Mouse (Mus musculus) hindbrain, embryonic 15.5 days (tissue): ENCODE measurements around the gene Papss2. TPM values are rescaled to one million over a fixed set of nuclear protein-coding genes. Genes with fewer than 3 reads are reported as not detected.

ENCODE experiments used
- ATAC-seq: fragments of 200-750 bp; cut with Nextera tagmentation; 2 replicates; pipeline ENCODE4 v1.8.0; 2017; ENCODE audit warnings: low read depth, moderate number of reproducible peaks, moderate TSS enrichment; ENCODE audit not compliant: low FRiP score
- H3K27ac ChIP-seq: fragments of 300-500 bp; sonication (generic); replicated peaks from 2 replicates; pipeline ENCODE4 v1.5.1; 2015; ENCODE audit warnings: mild to moderate bottlenecking, inconsistent platforms
- H3K27me3 ChIP-seq: fragments of 300-500 bp; sonication (generic); 2 replicates; pipeline ENCODE4 v1.6.1; 2015; ENCODE audit warnings: control low read depth, inconsistent platforms
- H3K36me3 ChIP-seq: fragments of 300-500 bp; sonication (generic); 2 replicates; pipeline ENCODE4 v1.6.1; 2015; ENCODE audit warnings: control low read depth, inconsistent platforms
- H3K4me1 ChIP-seq: fragments of 300-500 bp; sonication (generic); replicated peaks from 2 replicates; pipeline ENCODE4 v1.6.1; 2015; ENCODE audit warnings: control low read depth, inconsistent platforms
- H3K4me2 ChIP-seq: fragments of 300-500 bp; sonication (generic); 2 replicates; pipeline ENCODE4 v1.6.1; 2015; ENCODE audit warnings: moderate library complexity, mild to moderate bottlenecking, inconsistent platforms
- H3K4me3 ChIP-seq: fragments of 300-500 bp; sonication (generic); 2 replicates; pipeline ENCODE4 v1.5.1; 2015; ENCODE audit warnings: mild to moderate bottlenecking, inconsistent platforms
- H3K9ac ChIP-seq: fragments of 300-500 bp; sonication (generic); 2 replicates; pipeline ENCODE4 v1.6.1; 2015; ENCODE audit warnings: inconsistent platforms
- H3K9me3 ChIP-seq: fragments of 300-500 bp; sonication (generic); 2 replicates; pipeline ENCODE4 v1.6.1; 2016; ENCODE audit warnings: control low read depth, inconsistent platforms
- WGBS: fragments of 180-500 bp; shearing (Covaris S2); methylation state at CpG from one replicate; pipeline ENCODE4 v1.1.7; 2015; 5-methylcytosine and 5-hydroxymethylcytosine counted together
- polyA plus RNA-seq: library from polyadenylated mRNA; unstranded; fragments of >200 nt; fragmentation: Nextera tagmentation; extraction: Ambion mirVana; gene quantifications from 2 replicates; pipeline ENCODE4 v1.2.1, GENCODE M21; 2015

The Papss2 gene
- polyA plus RNA-seq, 1 experiment from 2014 or later: 1.2 TPM

DNA sequence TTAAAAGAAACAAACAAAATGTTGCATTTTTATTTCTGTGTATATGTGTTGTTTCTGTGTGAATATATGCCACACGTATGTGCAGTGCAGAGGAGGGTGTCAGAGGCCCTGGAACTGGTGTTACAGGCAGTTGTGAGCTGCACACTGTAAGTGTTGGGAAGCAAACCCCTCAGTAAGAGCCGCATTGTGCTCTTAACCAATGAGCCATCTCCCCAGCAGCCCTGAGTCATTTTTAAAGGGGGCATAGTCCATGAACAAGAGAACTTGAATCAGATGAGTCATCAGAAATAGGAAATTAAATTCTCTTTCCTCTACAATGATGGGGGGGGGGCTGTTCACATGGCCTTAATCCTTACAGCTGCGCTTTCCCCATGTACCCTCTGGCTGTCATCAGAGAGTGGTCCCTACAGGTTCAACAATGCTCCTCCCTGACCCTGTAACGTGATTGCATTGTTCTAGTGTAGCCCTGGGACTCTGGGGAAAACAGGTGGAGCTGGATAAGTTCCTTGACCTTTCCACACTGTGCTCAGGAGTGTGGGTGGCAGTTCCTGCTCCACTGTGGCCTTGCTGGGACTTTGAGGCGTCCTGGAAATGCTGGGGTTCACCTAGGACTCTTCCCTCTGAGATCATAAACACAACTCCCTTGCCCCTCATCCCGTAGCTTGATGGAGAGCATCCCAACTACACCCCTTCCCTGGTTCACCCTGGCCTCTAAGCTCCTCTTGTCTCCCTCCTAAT lies 5.6 kb downstream of the Papss2 start:
- Histone ChIP-seq H3K27ac (no peak overlapping the region), H3K4me2 (no peak overlapping the region), H3K36me3 (no peaks in the 10 kb centered on the region), H3K9ac (no peak overlapping the region), H3K4me1 (peaks cover under 1% of the 10 kb centered on the region; the same call in 1 of the 2 replicates), H3K4me3 (no peak overlapping the region), H3K27me3 (peaks cover 6% of the 10 kb centered on the region), H3K9me3 (no peaks in the 10 kb centered on the region)
- ATAC-seq: no peak
- 69% methylated on average over 6 of the region's 6 CpGs for WGBS

DNA sequence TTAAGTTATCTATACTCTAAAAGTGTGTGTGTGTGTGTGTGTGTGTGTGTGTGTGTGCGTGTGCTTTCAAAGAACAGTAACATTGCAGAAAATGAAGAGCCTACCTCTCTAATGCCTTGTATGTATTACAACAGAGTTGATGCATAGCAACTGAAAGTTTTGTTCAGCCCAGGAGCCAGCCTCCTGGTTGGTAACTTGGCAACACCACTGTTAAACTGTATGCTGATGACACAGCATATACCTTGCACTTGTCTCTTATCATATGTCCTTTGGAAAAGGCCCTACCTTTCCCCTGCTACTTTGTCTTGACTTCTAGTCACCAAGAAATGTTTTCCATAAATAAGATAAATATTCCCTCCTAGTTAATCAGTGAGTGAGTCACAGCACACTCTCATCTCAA lies 7.9 kb downstream of the Papss2 start:
- 100% methylated on average over 1 of the region's 1 CpGs for WGBS
- no peak overlapping the region for H3K27ac ChIP-seq
- no peak overlapping the region for H3K4me3 ChIP-seq
- no peaks in the 10 kb centered on the region for H3K4me1 ChIP-seq
- no peaks in the 10 kb centered on the region for H3K9me3 ChIP-seq
- no peaks in the 10 kb centered on the region for H3K36me3 ChIP-seq
- no peaks in the 10 kb centered on the region for H3K27me3 ChIP-seq
- ATAC-seq: no peak
- H3K9ac ChIP-seq: no peak overlapping the region
- H3K4me2 ChIP-seq: no peak overlapping the region

DNA sequence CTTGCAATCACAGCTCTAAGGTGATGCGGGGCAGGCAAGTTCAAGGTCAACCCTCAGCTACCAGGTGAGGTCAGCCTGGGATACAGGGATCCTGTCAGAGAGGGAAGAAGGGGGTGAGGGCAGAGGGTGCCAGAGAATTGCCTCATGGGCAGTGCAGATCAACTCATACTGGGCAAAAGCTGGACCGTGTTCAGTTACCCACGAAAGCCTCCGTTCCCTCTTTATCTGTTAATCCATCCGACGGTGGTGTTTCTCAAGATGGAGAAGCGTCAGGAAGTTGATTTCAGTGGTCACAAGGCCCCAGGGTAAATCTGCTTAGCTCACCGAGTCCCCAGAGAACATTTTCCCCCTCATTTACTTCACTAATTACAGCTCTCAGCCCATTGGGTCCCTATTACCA lies 8.5 kb downstream of the Papss2 start:
- no peak overlapping the region for H3K4me2 ChIP-seq
- H3K9ac ChIP-seq: no peak overlapping the region
- 66% methylated on average over 8 of the region's 8 CpGs for WGBS
- no peak overlapping the region for H3K27ac ChIP-seq
- H3K36me3 ChIP-seq: no peaks in the 10 kb centered on the region
- ATAC-seq: no peak
- no peak overlapping the region for H3K4me3 ChIP-seq
- no peaks in the 10 kb centered on the region for H3K27me3 ChIP-seq
- H3K9me3 ChIP-seq: no peaks in the 10 kb centered on the region
- H3K4me1 ChIP-seq: no peaks in the 10 kb centered on the region

DNA sequence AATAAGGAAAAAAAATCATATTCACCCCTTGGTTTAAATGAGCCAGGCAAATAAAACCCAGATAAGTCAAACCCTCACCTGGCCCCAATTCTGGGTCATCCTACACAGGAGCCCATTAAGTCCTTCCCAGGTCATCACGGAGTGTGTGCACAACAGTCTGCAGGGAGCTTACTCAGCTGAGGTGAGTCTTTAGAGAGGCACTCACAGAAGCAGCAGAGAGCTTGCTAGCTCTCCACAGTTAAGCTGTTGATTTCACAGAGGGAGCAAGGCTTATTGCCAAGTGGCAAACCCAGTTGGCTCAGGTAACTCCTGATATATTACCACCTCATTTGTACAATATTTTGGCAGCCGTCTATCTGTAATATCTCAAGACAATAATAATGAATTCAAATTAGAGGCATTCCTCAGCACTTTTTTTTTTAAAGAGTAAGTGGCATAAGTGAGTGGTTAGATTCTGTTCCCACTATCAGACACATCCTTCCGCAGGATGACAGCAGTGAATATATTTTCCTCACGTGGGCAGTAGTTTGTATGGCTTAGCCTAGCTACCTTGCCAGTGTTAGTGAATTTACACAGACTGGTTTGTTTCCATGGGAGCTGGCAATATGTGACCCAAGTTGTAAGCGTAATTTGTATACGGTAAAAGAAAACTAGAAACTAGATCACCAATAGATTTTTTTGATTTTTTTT lies 9.1 kb downstream of the Papss2 start:
- Histone ChIP-seq H3K9ac (no peak overlapping the region), H3K4me1 (no peaks in the 10 kb centered on the region), H3K27ac (no peak overlapping the region), H3K4me2 (no peak overlapping the region), H3K9me3 (no peaks in the 10 kb centered on the region), H3K27me3 (no peaks in the 10 kb centered on the region), H3K4me3 (no peak overlapping the region), H3K36me3 (no peaks in the 10 kb centered on the region)
- WGBS: 87% methylated on average over 6 of the region's 6 CpGs
- no peak for ATAC-seq

DNA sequence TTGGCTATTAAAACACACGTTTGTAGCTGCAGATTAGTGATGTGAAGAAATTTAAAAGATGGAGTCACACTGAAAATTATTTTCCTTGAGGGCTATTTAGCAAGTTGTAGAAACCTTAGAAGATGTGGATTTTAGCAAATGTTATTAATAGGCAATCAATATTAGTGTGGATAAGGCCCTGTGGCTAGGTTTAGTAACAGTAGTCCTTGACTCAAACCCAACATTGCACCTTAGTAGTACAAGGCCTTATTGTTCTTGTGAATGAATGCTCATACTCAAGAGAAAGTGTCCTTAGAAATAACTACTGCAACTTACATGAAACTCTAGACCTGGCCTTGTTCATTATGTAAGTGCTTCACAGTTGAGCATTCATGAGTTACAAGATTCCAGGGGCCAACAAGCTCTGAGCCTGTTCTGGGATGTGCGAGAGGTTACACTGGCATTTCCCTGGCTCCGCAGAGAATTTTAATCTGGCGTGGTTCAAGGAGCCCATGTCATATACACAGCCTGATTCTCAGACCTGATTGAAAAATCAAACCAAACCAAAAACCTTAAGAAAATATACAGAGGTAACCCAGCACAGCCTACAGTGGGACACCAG lies 10.7 kb downstream of the Papss2 start:
- H3K27me3 ChIP-seq: no peaks in the 10 kb centered on the region
- no peak overlapping the region for H3K4me3 ChIP-seq
- H3K4me1 ChIP-seq: no peaks in the 10 kb centered on the region
- no peaks in the 10 kb centered on the region for H3K9me3 ChIP-seq
- H3K27ac ChIP-seq: no peak overlapping the region
- 80% methylated on average over 4 of the region's 4 CpGs for WGBS
- no peak for ATAC-seq
- no peaks in the 10 kb centered on the region for H3K36me3 ChIP-seq
- no peak overlapping the region for H3K4me2 ChIP-seq
- H3K9ac ChIP-seq: no peak overlapping the region

DNA sequence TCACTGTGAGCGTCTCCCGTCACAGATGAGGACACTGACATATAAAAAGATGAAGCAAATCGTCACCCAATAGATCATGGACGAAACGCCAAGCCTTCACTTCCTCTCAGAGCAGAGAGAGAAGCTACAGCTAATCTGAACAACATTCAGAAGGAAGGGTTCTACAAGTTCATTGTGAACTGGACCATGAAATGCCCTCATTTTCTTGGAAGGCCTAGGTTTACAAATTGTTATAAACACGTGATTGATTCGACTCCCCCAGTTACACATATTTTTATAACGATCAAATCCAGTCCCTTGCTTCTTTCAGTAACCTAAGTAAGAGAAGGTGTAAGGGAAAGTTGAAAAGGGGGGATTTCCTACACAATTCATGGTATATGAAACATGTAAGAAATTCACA lies 11.4 kb downstream of the Papss2 start:
- Histone ChIP-seq H3K27me3 (no peaks in the 10 kb centered on the region), H3K9me3 (no peaks in the 10 kb centered on the region), H3K4me1 (no peaks in the 10 kb centered on the region), H3K4me3 (no peak overlapping the region), H3K36me3 (no peaks in the 10 kb centered on the region), H3K4me2 (no peak overlapping the region), H3K9ac (no peak overlapping the region), H3K27ac (no peak overlapping the region)
- no peak for ATAC-seq
- 81% methylated on average over 8 of the region's 8 CpGs for WGBS

DNA sequence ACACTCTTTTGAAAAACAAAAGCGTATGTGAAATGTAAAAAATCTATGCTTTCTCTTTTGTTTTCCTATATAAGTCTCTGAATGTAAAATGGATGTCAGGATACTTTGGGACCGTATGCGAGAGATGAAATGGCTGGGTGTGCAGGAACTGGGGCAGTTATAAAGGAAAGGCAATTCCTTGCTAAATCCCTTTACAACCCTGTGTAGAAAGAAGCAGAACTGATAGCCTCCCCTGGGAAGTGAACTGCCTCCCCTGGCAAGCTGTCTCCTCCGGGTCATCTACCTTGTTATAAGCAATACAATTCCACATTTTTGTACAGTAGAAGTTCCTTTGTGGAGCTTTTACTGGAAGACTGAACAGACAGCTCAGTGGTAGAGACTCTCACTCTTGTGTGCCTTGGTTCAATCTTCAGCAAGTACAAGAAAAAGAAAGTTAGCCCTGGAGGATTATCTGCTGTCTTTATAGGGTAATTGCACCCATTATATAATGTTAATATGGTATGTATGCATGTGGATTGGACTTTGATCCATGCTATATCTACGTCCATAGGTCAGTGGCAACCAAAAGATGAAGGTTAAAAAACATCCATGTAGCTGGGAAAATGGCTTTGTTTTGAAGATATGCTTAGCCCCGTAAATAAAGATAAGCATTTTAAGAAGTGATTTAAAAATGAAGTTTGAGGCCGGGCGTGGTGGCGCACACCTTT lies 15.9 kb downstream of the Papss2 start:
- WGBS: 92% methylated on average over 9 of the region's 9 CpGs
- H3K27ac ChIP-seq: no peak overlapping the region
- no peaks in the 10 kb centered on the region for H3K9me3 ChIP-seq
- H3K36me3 ChIP-seq: no peaks in the 10 kb centered on the region
- ATAC-seq: no peak
- no peak overlapping the region for H3K4me2 ChIP-seq
- no peak overlapping the region for H3K4me3 ChIP-seq
- no peaks in the 10 kb centered on the region for H3K27me3 ChIP-seq
- no peak overlapping the region for H3K9ac ChIP-seq
- H3K4me1 ChIP-seq: no peaks in the 10 kb centered on the region

DNA sequence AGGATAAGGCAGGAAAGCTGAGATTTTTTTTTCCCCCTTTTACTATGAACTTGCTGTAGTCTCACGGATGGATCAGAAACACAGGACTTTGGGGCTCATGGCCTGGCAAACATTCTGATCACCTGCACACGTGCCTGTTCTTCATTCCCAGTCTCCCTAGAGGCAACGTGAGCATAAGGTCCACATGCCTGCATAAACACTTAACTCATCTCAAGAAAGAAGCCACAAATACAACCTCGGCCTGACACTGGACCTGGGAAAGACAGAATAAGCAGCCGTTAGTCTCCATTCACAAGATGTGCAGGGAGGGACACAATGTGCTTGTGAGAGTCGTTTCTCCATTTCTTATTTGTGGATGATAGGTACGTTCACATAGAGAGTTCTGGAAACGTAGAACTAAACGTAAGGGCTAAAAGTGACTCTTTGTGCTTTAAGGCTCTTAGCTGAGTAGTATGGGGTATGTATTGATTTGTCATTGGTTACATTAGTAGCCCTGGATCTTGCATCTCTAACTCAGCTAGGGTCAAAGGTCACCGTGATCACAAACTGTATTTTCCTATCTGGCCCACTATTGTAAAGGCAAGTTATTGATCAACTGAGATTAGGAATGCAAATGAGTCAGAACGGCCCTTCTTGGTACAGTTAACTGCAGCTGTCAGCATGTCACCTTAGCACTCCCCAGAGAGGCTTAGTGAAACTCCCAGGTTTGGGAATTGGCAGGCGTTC lies 18.6 kb downstream of the Papss2 start:
- no peaks in the 10 kb centered on the region for H3K4me1 ChIP-seq
- no peak overlapping the region for H3K4me3 ChIP-seq
- ATAC-seq: no peak
- no peaks in the 10 kb centered on the region for H3K36me3 ChIP-seq
- H3K9ac ChIP-seq: no peak overlapping the region
- H3K4me2 ChIP-seq: no peak overlapping the region
- H3K27ac ChIP-seq: no peak overlapping the region
- WGBS: 78% methylated on average over 12 of the region's 12 CpGs
- H3K27me3 ChIP-seq: no peaks in the 10 kb centered on the region
- no peaks in the 10 kb centered on the region for H3K9me3 ChIP-seq

DNA sequence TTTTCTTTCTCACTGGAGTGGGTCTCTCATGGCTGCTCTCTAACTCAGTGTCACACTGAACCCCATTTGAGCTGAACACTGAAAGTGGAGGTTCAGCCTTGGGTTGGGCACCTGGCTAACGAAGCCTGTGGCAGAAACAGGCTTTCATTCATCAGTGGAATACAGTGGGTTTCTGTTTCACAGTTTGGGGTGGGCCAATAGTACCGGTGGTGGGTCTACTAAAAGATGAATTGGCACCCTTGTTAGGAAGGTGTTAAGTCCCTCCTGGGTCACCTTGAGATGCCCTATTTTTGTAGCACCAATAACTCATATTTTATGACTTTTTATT lies 19.1 kb downstream of the Papss2 start:
- Histone ChIP-seq H3K9ac (no peak overlapping the region), H3K4me3 (no peak overlapping the region), H3K27ac (no peak overlapping the region), H3K4me1 (no peaks in the 10 kb centered on the region), H3K36me3 (no peaks in the 10 kb centered on the region), H3K9me3 (no peaks in the 10 kb centered on the region), H3K4me2 (no peak overlapping the region), H3K27me3 (no peaks in the 10 kb centered on the region)
- ATAC-seq: no peak
- WGBS: 75% methylated on average over 2 of the region's 2 CpGs

DNA sequence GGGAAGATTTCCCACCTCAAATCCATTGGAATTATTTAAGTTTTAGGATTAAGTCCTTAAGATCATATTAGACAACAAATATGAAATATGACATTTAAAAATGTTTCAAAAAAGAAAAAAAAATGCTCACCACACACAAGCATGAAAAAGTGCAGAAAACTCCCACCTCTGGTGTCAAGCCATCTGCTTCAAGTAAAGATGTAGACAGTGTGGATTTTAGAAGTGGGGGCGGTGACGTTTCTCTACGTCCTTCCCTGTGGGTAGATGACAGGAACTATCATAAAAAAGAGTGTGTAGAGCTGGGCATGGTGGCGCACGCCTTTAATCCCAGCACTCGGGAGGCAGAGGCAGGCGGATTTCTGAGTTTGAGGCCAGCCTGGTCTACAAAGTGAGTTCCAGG lies 21.1 kb downstream of the Papss2 start:
- Histone ChIP-seq H3K27ac (no peak overlapping the region), H3K36me3 (no peaks in the 10 kb centered on the region), H3K4me2 (no peak overlapping the region), H3K9me3 (no peaks in the 10 kb centered on the region), H3K27me3 (no peaks in the 10 kb centered on the region), H3K4me1 (no peaks in the 10 kb centered on the region), H3K9ac (no peak overlapping the region), H3K4me3 (no peak overlapping the region)
- ATAC-seq: no peak
- WGBS: 93% methylated on average over 7 of the region's 7 CpGs

DNA sequence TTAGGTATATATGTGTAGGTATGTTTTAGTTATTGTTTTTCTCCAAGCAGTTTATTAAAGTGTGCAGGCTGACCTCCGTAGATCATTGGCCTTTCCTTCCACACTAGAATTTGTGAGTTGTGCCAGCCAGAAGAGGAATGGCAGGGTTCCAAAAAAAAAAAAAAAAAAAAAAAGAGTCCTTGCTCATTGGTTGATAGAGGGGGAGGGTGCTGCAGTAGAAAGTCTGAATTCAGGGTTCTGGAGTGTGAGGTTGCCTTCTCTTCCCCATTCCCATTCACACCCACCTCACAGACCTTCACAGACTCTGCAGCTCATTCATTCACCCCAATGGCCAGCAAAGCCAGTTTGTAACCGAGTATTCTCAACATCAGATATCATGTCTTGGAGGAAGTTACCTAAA lies 24.1 kb downstream of the Papss2 start:
- 82% methylated on average over 2 of the region's 2 CpGs for WGBS
- H3K27ac ChIP-seq: no peak overlapping the region
- no peak overlapping the region for H3K4me3 ChIP-seq
- no peaks in the 10 kb centered on the region for H3K36me3 ChIP-seq
- no peak overlapping the region for H3K4me2 ChIP-seq
- no peaks in the 10 kb centered on the region for H3K27me3 ChIP-seq
- H3K9me3 ChIP-seq: no peaks in the 10 kb centered on the region
- no peak for ATAC-seq
- H3K4me1 ChIP-seq: no peaks in the 10 kb centered on the region
- no peak overlapping the region for H3K9ac ChIP-seq
